Mouse (Mus musculus) midbrain, embryonic 13.5 days (tissue): ENCODE measurements around the gene Mctp2. TPM values are rescaled to one million over a fixed set of nuclear protein-coding genes. Genes with fewer than 3 reads are reported as not detected.

Experiments used
- ATAC-seq: fragments of 200-750 bp; cut with Nextera tagmentation; 2 replicates; pipeline ENCODE4 v1.8.0; 2017; ENCODE audit warnings: mild to moderate bottlenecking, moderate TSS enrichment, moderate library complexity
- H3K27ac ChIP-seq: fragments of 300-500 bp; sonication (generic); 2 replicates; pipeline ENCODE4 v1.5.1; 2015; ENCODE audit warnings: inconsistent platforms, mild to moderate bottlenecking, moderate library complexity
- H3K27me3 ChIP-seq: fragments of 300-500 bp; sonication (generic); 2 replicates; pipeline ENCODE4 v1.6.1; 2015; ENCODE audit warnings: mild to moderate bottlenecking, inconsistent platforms
- H3K36me3 ChIP-seq: fragments of 300-500 bp; sonication (generic); 2 replicates; pipeline ENCODE4 v1.6.1; 2015; ENCODE audit warnings: mild to moderate bottlenecking, inconsistent platforms
- H3K4me1 ChIP-seq: fragments of 300-500 bp; sonication (generic); replicated peaks from 2 replicates; pipeline ENCODE4 v1.6.1; 2015; ENCODE audit warnings: inconsistent platforms
- H3K4me2 ChIP-seq: fragments of 300-500 bp; sonication (generic); replicated peaks from 2 replicates; pipeline ENCODE4 v1.6.1; 2015; ENCODE audit warnings: moderate library complexity, mild to moderate bottlenecking, inconsistent platforms
- H3K4me3 ChIP-seq: fragments of 300-500 bp; sonication (generic); replicated peaks from 2 replicates; pipeline ENCODE4 v1.5.1; 2015; ENCODE audit warnings: mild to moderate bottlenecking, inconsistent platforms
- H3K9ac ChIP-seq: fragments of 300-500 bp; sonication (generic); replicated peaks from 2 replicates; pipeline ENCODE4 v1.6.1; 2015; ENCODE audit warnings: mild to moderate bottlenecking, inconsistent platforms
- H3K9me3 ChIP-seq: fragments of 300-500 bp; sonication (generic); 2 replicates; pipeline ENCODE4 v1.6.1; 2016; ENCODE audit warnings: mild to moderate bottlenecking, inconsistent platforms
- WGBS: fragments of 180-500 bp; shearing (Covaris S2); methylation state at CpG from one replicate; pipeline ENCODE4 v1.1.7; 2015; 5-methylcytosine and 5-hydroxymethylcytosine counted together
- polyA plus RNA-seq: library from polyadenylated mRNA; unstranded; fragments of >200 nt; fragmentation: Nextera tagmentation; extraction: Ambion mirVana; gene quantifications from 2 replicates; pipeline ENCODE4 v1.2.1, GENCODE M21; 2015

Gene Mctp2
- polyA plus RNA-seq, result 0.23 and 0.81 TPM in 2 replicates

- under 1% methylated on average over 28 of the region's 28 CpGs for WGBS
- Histone ChIP-seq H3K9me3 (no peaks in the 10 kb centered on the region), H3K27ac (no peak within 1 kb of the TSS)
Measured at GRCm38 (mm10) chr7:72306382-72306841, at the start of gene Mctp2. Gene Mctp2, minus strand, starts transcription at chr7:72306608.

GRCm38 (mm10) chr7:72345901-72346300 is 39.5 kb upstream of the Mctp2 start:
- H3K27me3 ChIP-seq, result no peaks in the 10 kb centered on the region
- no peaks in the 10 kb centered on the region for H3K4me1 ChIP-seq
- no peak for ATAC-seq
- H3K4me2 ChIP-seq, result no peak overlapping the region
- H3K4me3 ChIP-seq, result no peak overlapping the region
- H3K9ac ChIP-seq, result no peak overlapping the region
- no peaks in the 10 kb centered on the region for H3K36me3 ChIP-seq
- H3K27ac ChIP-seq, result no peak overlapping the region
- H3K9me3 ChIP-seq, result no peaks in the 10 kb centered on the region

More at GRCm38 (mm10) chr7:72306382-72306841, at the start of gene Mctp2:
- H3K27me3 ChIP-seq, result peaks cover 28% of the 10 kb centered on the region
- H3K36me3 ChIP-seq, result no peaks in the 10 kb centered on the region
- H3K4me1 ChIP-seq, result peaks cover 14% of the 10 kb centered on the region
- peak within 1 kb of the TSS; percentile 50 for H3K4me3 ChIP-seq
- H3K4me2 ChIP-seq, result peak within 1 kb of the TSS; percentile 89
- H3K9ac ChIP-seq, result peak within 1 kb of the TSS; percentile 48
- peak; percentile 60 for ATAC-seq

GRCm38 (mm10) chr7:72343751-72344150 is 37.3 kb upstream of the Mctp2 start:
- Histone ChIP-seq H3K4me1 (no peaks in the 10 kb centered on the region), H3K9ac (no peak overlapping the region), H3K9me3 (no peaks in the 10 kb centered on the region), H3K36me3 (no peaks in the 10 kb centered on the region), H3K27me3 (no peaks in the 10 kb centered on the region), H3K4me3 (no peak overlapping the region), H3K27ac (no peak overlapping the region), H3K4me2 (no peak overlapping the region)
- ATAC-seq, result no peak
- 64% methylated on average over 2 of the region's 2 CpGs for WGBS

GRCm38 (mm10) chr7:72342822-72343221 is 36.4 kb upstream of the Mctp2 start:
- Histone ChIP-seq H3K4me1 (no peaks in the 10 kb centered on the region), H3K27me3 (no peaks in the 10 kb centered on the region), H3K36me3 (no peaks in the 10 kb centered on the region), H3K9ac (no peak overlapping the region), H3K9me3 (no peaks in the 10 kb centered on the region), H3K27ac (no peak overlapping the region), H3K4me3 (no peak overlapping the region), H3K4me2 (no peak overlapping the region)
- no peak for ATAC-seq
- 65% methylated on average over 2 of the region's 2 CpGs for WGBS

GRCm38 (mm10) chr7:72325961-72326360 is 19.6 kb upstream of the Mctp2 start:
- H3K9me3 ChIP-seq, result no peaks in the 10 kb centered on the region
- ATAC-seq, result no peak
- H3K4me2 ChIP-seq, result no peak overlapping the region
- H3K9ac ChIP-seq, result no peak overlapping the region
- no peaks in the 10 kb centered on the region for H3K36me3 ChIP-seq
- 76% methylated on average over 5 of the region's 5 CpGs for WGBS
- no peak overlapping the region for H3K27ac ChIP-seq
- H3K4me3 ChIP-seq, result no peak overlapping the region
- H3K27me3 ChIP-seq, result no peaks in the 10 kb centered on the region
- H3K4me1 ChIP-seq, result no peaks in the 10 kb centered on the region

GRCm38 (mm10) chr7:72320906-72321305 is 14.5 kb upstream of the Mctp2 start:
- ATAC-seq, result no peak

GRCm38 (mm10) chr7:72320441-72320840 is 14.0 kb upstream of the Mctp2 start:
- Histone ChIP-seq H3K4me3 (no peak overlapping the region), H3K4me2 (no peak overlapping the region), H3K36me3 (no peaks in the 10 kb centered on the region), H3K4me1 (no peaks in the 10 kb centered on the region), H3K27ac (no peak overlapping the region), H3K27me3 (no peaks in the 10 kb centered on the region), H3K9ac (no peak overlapping the region), H3K9me3 (no peaks in the 10 kb centered on the region)
- no peak for ATAC-seq
- 89% methylated on average over 4 of the region's 4 CpGs for WGBS

More at GRCm38 (mm10) chr7:72320906-72321305, 14.5 kb upstream of the Mctp2 start:
- H3K9ac ChIP-seq, result no peak overlapping the region
- H3K27me3 ChIP-seq, result no peaks in the 10 kb centered on the region
- H3K36me3 ChIP-seq, result no peaks in the 10 kb centered on the region
- no peaks in the 10 kb centered on the region for H3K9me3 ChIP-seq
- no peak overlapping the region for H3K27ac ChIP-seq
- H3K4me3 ChIP-seq, result no peak overlapping the region
- no peak overlapping the region for H3K4me2 ChIP-seq
- WGBS, result 81% methylated on average over 4 of the region's 4 CpGs
- no peaks in the 10 kb centered on the region for H3K4me1 ChIP-seq

- Histone ChIP-seq H3K9me3 (no peaks in the 10 kb centered on the region), H3K9ac (no peak overlapping the region), H3K27ac (no peak overlapping the region), H3K4me2 (no peak overlapping the region), H3K4me3 (no peak overlapping the region), H3K27me3 (no peaks in the 10 kb centered on the region), H3K4me1 (no peaks in the 10 kb centered on the region), H3K36me3 (no peaks in the 10 kb centered on the region)
- 84% methylated on average over 9 of the region's 9 CpGs for WGBS
- no peak for ATAC-seq
Measured at GRCm38 (mm10) chr7:72314395-72315060, 8.1 kb upstream of the Mctp2 start.

- Histone ChIP-seq H3K27me3 (0 out of 2 replicates have a peak, but pooled peaks cover 3% of the 10 kb centered on the region), H3K9ac (no peak overlapping the region), H3K4me1 (no peaks in the 10 kb centered on the region), H3K27ac (no peak overlapping the region), H3K9me3 (no peaks in the 10 kb centered on the region), H3K4me2 (no peak overlapping the region), H3K36me3 (no peaks in the 10 kb centered on the region), H3K4me3 (no peak overlapping the region)
- ATAC-seq, result no peak
- WGBS, result 79% methylated on average over 3 of the region's 3 CpGs
Measured at GRCm38 (mm10) chr7:72313908-72314307, 7.5 kb upstream of the Mctp2 start.

GRCm38 (mm10) chr7:72311582-72311981 is 5.2 kb upstream of the Mctp2 start:
- Histone ChIP-seq H3K27me3 (peaks cover 15% of the 10 kb centered on the region), H3K4me3 (no peak overlapping the region), H3K9me3 (no peaks in the 10 kb centered on the region), H3K27ac (no peak overlapping the region), H3K9ac (no peak overlapping the region), H3K4me2 (no peak overlapping the region), H3K36me3 (no peaks in the 10 kb centered on the region), H3K4me1 (peaks cover 4% of the 10 kb centered on the region)
- 65% methylated on average over 8 of the region's 8 CpGs for WGBS
- ATAC-seq, result no peak

GRCm38 (mm10) chr7:72308078-72308477 is 1.7 kb upstream of the Mctp2 start:
- no peak for ATAC-seq
- H3K9ac ChIP-seq, result no peak overlapping the region
- H3K36me3 ChIP-seq, result no peaks in the 10 kb centered on the region
- 68% methylated on average over 5 of the region's 5 CpGs for WGBS
- no peak overlapping the region for H3K4me2 ChIP-seq
- no peak overlapping the region for H3K27ac ChIP-seq
- peaks cover 28% of the 10 kb centered on the region for H3K27me3 ChIP-seq
- no peak overlapping the region for H3K4me3 ChIP-seq
- no peaks in the 10 kb centered on the region for H3K9me3 ChIP-seq
- peaks cover 14% of the 10 kb centered on the region for H3K4me1 ChIP-seq

- Histone ChIP-seq H3K4me1 (peaks cover 14% of the 10 kb centered on the region), H3K9me3 (no peaks in the 10 kb centered on the region), H3K9ac (peak overlapping the region; percentile 48), H3K4me2 (peak overlapping the region; percentile 89), H3K4me3 (peak overlapping the region; percentile 50), H3K27ac (no peak overlapping the region), H3K27me3 (peaks cover 28% of the 10 kb centered on the region), H3K36me3 (no peaks in the 10 kb centered on the region)
- ATAC-seq, result no peak
- 14% methylated on average over 7 of the region's 7 CpGs for WGBS
Measured at GRCm38 (mm10) chr7:72306847-72307246, 439 bp upstream of the Mctp2 start.

GRCm38 (mm10) chr7:72305971-72306370 is 437 bp downstream of the Mctp2 start:
- Histone ChIP-seq H3K9me3 (no peaks in the 10 kb centered on the region), H3K4me3 (peak overlapping the region; percentile 50), H3K27ac (no peak overlapping the region), H3K27me3 (peaks cover 28% of the 10 kb centered on the region), H3K36me3 (no peaks in the 10 kb centered on the region), H3K9ac (peak overlapping the region; percentile 48), H3K4me2 (peak overlapping the region; percentile 89), H3K4me1 (peaks cover 14% of the 10 kb centered on the region)
- no peak for ATAC-seq
- 2% methylated on average over 14 of the region's 14 CpGs for WGBS
